Mouse (Mus musculus) kidney, adult 11 months (tissue): ENCODE data around the gene Mavs.

Experiments
- DNase-seq: peaks from one replicate; pipeline ENCODE4 v3.0.0; 2022

Mavs gene

GRCm38 (mm10) chr2:131262213-131262672 is 28.4 kb downstream of the Mavs start, which contains the start of gene Pank2:
Gene Pank2, plus strand, starts transcription at chr2:131262495.
- DNase-seq: peak; percentile 98

DNA sequence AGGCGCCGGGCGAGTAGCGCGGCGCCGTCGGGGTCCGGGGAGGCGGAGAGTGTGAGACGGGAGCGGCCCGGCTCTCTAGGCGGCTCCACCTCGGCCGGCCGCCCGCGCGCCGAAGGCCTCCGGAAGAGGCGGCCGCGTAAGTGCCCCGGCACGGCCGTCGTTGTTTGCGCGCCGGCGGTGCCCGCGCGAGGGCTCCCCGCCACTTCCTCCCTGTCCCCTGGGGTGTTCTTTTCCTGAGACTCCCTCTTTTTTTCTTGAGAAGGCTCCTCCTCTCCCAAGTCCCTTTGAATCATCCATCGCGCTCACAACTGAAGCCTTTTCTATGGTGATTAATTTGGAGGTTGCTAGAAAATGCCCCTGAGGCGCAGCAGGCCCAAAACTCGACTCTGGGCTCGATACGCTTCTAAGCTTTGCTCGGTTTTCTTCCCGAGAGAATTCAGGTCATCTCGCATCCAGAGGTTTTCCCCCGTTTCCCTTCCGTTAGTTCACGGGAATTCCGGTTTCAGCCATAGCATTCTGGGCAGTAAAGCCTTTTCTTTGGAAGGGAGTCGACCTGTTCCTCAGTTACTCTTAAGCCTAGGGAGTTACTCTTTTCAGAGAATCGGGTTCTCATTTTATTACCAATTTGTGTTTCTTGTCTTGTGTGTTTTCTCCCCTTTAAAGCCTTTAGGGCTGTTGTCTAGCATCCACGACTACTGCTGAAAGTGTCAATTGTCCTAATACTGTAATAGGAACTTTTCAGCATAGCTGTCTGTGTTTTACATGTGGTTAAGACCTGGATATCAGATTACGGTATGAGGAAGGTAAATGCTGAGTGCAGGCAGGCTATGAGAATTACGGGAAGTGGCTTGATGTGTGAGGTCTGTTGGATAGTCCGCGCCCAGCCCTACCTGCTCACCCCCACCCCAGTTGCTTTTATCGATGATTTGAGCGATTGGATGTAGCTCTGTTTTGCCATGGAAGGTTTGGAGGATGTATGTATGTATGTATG is 29.1 kb downstream of the Mavs start:
- DNase-seq: no peak

DNA sequence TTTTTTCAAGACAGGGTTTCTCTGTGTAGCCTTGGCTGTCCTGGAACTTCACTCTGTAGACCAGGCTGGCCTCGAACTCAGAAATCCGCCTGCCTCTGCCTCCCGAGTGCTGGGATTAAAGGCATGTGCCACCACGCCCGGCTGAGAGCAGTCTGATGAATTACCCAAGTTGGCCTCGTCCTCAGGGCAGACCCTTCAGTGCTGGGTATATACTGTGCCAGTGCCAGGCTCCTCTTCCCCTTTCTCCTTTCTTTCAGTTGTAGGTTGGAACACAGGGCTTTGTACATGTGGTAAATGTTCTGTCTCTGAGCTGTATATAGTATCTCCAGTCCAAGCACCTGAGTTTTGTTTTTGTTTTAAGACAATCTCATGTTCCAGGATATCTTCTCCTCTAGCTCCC is 30.2 kb downstream of the Mavs start:
- no peak for DNase-seq

DNA sequence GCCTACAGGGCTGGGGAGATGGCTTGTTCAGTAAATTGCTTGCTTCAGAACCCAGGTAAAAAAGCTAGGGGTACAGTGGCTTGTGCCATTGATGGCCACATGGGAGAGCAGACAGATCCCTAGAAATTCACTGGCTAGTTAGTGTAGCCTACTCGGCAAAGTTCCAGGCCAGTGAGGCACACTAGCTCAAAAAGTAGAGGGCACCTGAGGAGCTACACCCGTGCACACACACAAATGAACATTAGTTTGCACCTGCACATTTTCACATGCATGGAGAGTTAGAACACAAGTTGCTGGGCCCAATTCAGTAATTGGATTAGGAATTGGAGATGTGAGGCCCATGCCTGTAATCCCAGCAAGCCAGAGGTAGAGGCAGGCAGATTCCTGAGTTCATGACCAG is 31.2 kb downstream of the Mavs start:
- DNase-seq: no peak

DNA sequence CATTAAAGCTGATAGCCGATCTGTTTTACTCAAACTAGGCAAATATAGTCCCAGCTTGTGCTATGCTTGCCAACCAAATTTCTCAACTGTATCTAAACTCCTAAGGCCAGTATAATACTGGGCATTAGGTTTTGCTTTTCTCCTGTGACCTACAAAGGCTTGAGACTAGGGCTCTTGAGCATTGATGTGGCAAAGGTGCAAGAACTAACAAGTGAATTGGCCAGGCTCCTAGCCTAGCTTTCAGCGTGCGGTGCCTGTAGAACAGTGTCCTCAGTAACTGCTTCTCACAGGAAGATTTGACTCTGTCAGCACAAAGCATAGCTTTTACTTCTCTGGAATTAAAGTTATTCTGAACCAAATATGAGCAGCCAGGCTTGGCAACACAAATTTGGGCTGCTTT is 41.6 kb downstream of the Mavs start:
- no peak for DNase-seq

- peak; percentile 19 for DNase-seq
Observed at GRCm38 (mm10) chr2:131276722-131277121, 42.9 kb downstream of the Mavs start.

- no peak for DNase-seq
Observed at GRCm38 (mm10) chr2:131281596-131281995, 47.7 kb downstream of the Mavs start.

- DNase-seq: no peak
Observed at GRCm38 (mm10) chr2:131286276-131286675, 52.4 kb downstream of the Mavs start.

DNA sequence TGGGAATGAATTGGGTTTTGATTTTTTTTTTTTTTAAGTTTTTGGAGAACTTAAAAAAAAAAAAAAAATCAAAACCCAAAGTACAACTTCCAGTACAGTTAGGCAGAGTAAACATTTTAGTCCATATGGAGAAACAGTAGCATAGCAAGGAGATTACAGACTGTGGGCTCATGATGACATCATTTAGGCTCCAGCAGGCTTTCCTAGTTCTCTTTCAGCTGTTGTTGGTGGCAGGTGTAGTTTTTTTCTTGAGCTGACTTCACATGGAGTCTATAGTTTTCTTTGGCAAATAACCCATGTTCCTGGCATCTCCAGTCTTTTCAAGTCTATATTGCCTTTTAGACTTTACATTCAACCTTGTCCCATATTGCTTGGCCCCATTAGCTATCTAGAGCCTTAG is 56.8 kb downstream of the Mavs start:
- no peak for DNase-seq

DNA sequence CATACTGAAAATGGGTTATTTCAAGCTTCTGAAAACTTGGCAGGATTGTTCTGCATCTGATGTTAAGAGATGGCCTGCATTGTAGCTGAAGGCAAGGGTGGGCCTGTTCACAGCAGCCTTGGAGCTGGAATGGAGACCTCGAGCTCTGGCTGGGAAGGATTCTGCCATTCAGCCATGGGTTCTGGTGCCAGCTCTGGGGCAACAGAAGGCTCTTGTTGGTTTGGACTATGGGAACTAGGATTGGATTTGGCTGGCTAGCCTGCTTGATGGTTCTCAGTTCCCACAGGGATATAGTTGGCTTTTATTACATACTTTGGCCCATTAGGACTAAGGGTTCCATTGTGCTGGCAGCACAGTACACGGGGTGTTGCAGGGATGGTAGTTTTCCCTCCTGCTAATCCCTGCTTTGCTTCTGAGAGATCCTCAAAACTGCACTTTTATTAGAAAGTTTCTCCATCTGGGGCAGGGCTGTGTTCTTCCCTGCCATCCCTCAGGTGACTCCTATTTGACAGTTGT is 62.9 kb downstream of the Mavs start:
- no peak for DNase-seq
